Comparison of ENCODE assay signal across 8 mouse cellular contexts in the genomic region with DNA sequence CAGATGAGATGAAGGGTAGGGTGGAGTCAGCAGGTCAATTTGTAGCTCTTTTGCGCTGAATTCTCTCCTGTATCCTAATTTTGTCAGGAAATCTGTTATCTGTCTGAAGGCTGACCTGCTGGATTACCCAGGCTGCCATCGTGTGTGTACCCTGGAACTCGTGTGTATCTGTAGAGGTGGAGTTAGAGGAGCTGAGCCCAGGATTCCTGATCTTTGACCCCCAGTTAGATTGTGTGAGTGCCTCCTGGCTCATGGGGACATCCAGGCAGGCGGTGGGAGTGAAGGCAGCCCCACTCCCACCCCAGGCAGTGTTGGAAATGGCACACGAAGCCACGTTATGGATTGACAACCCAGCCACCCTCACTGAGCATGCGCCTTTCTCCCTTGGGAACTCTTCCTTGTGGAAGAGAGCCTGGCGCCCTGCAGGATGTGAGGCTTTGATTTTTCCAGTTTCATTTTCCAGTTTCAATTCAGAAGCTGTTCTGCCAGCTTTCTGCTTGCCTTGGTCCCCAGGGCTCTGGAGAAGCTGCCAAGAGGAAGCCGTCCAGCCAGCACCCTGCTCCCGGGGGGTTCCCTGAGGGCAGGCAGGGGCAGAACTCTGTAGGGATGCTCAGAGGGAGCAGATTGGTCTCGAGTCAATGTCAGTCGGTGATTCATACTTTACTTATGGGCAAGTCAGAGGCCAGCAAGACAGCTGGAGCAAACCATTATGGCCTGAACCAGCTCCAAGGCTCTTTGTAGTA. TPM values are rescaled to one million over a fixed set of nuclear protein-coding genes. Genes with fewer than 3 reads are reported as not detected.
DNase-seq lines count a peak whose midpoint lies in the region.

No protein-coding gene starts in this region.

- peak; percentile 25 to 26 for DNase-seq in layer of hippocampus, adult 18-20 months (ENCODE audit: low spot score in 2 of 2)
- no peak for DNase-seq in layer of hippocampus, adult 9-10 months (ENCODE audit: low spot score)
- peak; percentile 75 for DNase-seq in adipocyte (ENCODE audit: low spot score)
- peak; percentile 85 for DNase-seq in heart, adult 8-10 months (ENCODE audit: low spot score)
- peak; percentile 72 to 91 for DNase-seq in kidney, postnatal 25 days
- peak; percentile 56 for DNase-seq in skeletal muscle tissue, adult 2 months (ENCODE audit: low read depth, low spot score)
- DNase-seq in frontal cortex, postnatal 36 days (ENCODE audit: low spot score in 2 of 2): no peak
- no peak for DNase-seq in spleen, postnatal 10 days (ENCODE audit: low spot score in 2 of 2)

RNA-seq across cellular contexts. Expression of a gene that starts 23.6 kb away (rescaled TPM):
- total RNA-seq in layer of hippocampus, adult 18-20 months (2021): 1 to 10 TPM in 1 of 2 experiments, under 1 TPM in 1; 0.99 to 1.9 TPM
- total RNA-seq in heart, adult 8-10 months (2022): under 1 TPM; 0.40 to 0.60 (median 0.45) TPM

RNA-seq across cellular contexts. Expression of a gene that starts 26.8 kb away (rescaled TPM):
- 10 to 100 TPM in 1 of 2 experiments, 1 to 10 TPM in 1; 9.4 to 11.6 TPM for total RNA-seq in layer of hippocampus, adult 18-20 months (2021)
- total RNA-seq in heart, adult 8-10 months (2022): 10 to 100 TPM; 15.7 to 20.1 (median 17.2) TPM

Comparison
In these comparisons a context has a peak if more than half of its experiments do, and no peak if none do; other contexts are left out.
1. DNase-seq: peak in layer of hippocampus, adult 18-20 months (2 of 2), adipocyte (single experiment), heart, adult 8-10 months (single experiment), kidney, postnatal 25 days (2 of 2) and skeletal muscle tissue, adult 2 months (single experiment); none in layer of hippocampus, adult 9-10 months (single experiment), frontal cortex, postnatal 36 days (0 of 2) and spleen, postnatal 10 days (0 of 2).